8 mouse cellular contexts compared by ENCODE assay signal in genomic region chr16:13366802-13367465, GRCm38 (mm10).
DNase-seq lines count a peak whose midpoint lies in the region; ATAC-seq lines count a peak whose summit lies in the region.

No protein-coding gene starts in this region.

- intact Hi-C loops in left cerebral cortex, postnatal 4 days (cut with DNase I) = no loop called here

- peak; percentile 68 for DNase-seq in left cerebral cortex, adult 11 months (ENCODE audit: low spot score)
- DNase-seq in left cerebral cortex, postnatal 4 days = no peak
- peak; percentile 11 for DNase-seq in embryo, embryonic 11.5 days (ENCODE audit: low read depth, low spot score)
- DNase-seq in lung, postnatal 14 days = peak; percentile 12
- no peak for DNase-seq in thymus, postnatal 14 days
- no peak for DNase-seq in urinary bladder, postnatal 10 days (ENCODE audit: low spot score)

- no peak overlapping the region for H3K4me2 ChIP-seq in hindbrain, embryonic 15.5 days

- no peak overlapping the region for H3K4me3 ChIP-seq in hindbrain, embryonic 15.5 days

- WGBS in hindbrain, embryonic 15.5 days = 13% methylated on average over 4 of the region's 4 CpGs

- ATAC-seq in hindbrain, embryonic 15.5 days (ENCODE audit: low FRiP score, low read depth) = peak; percentile 75
- ATAC-seq in inflammation-experienced regulatory T-cells, adult 6 months = no peak

- H3K9me3 ChIP-seq in hindbrain, embryonic 15.5 days = no peaks in the 10 kb centered on the region

- H3K4me1 ChIP-seq in hindbrain, embryonic 15.5 days (replicated peaks) = peaks cover 22% of the 10 kb centered on the region

- H3K9ac ChIP-seq in hindbrain, embryonic 15.5 days = no peak overlapping the region

- no peaks in the 10 kb centered on the region for H3K27me3 ChIP-seq in hindbrain, embryonic 15.5 days

- peak overlapping the region; percentile 44 for H3K27ac ChIP-seq in hindbrain, embryonic 15.5 days (replicated peaks)

- no peaks in the 10 kb centered on the region for H3K36me3 ChIP-seq in hindbrain, embryonic 15.5 days

Comparison
In these comparisons a context has a peak if more than half of its experiments do, and no peak if none do; other contexts are left out.
1. DNase-seq: peak in left cerebral cortex, adult 11 months (single experiment), embryo, embryonic 11.5 days (single experiment) and lung, postnatal 14 days (single experiment); none in left cerebral cortex, postnatal 4 days (single experiment), thymus, postnatal 14 days (single experiment) and urinary bladder, postnatal 10 days (single experiment).